Mouse (Mus musculus): ENCODE results near the gene Nfx1. TPM values are rescaled to one million over a fixed set of nuclear protein-coding genes. Genes with fewer than 3 reads are reported as not detected.
A peak's percentile ranks its signal among the peaks of the same experiment; 100 is the strongest.
"Not testable (repeated sequence)": the region's sequence is repeated elsewhere in the genome, so short reads cannot be mapped to it uniquely, and the experiment has no call there.

The Nfx1 gene
- polyA plus RNA-seq (2015; fragmentation: Nextera tagmentation; extraction: Ambion mirVana), result 99.0 and 106 TPM in 2 replicates

DNA sequence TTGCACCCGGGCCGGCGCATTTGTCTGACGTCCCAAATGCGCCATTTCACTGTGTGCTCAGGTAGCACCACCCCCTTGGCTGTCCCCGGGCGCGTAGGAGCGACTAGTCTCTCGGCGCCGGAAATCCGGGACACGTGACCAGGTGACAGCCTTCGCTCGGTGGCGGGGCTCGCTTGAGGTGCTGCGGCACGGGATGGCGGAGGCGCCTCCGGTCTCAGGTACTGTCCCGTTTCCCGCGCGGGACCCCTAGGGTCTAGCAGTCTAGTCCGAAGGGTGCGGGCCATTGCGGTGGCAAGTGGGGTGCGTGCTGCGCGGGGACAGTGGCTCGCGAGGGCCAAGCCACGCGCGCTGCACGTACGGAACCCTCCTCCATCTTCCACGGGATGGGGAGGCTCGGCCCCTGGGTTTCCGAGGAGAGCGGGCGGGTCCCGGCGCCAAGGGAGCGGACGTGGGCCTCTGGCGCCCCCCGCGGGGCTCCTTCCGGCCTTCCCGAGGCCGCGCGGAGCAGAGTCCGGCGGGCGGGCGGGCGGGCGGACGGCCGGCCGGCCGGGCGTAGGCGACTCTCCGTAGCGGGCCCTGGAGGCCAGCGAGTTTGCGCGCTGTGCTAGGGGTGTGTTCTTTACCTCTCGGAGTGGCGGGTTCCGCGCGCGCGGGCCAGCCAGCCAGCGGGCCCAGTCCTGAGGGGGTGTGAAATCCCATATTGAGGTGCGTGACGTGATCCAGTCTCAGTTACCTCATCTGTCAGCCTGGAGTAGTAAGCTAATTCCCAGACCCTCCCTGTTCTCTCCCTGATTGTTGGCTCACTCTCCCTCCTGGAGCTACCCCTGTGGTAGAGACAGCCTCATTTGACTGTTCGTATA is at the start of gene Nfx1:
Nfx1 (plus strand) TSS at position 65 of the 860 bp plus-strand sequence.
- Histone ChIP-seq H3K9ac (peak within 1 kb of the TSS; percentile 88), H3K4me3 (peak within 1 kb of the TSS; percentile 97), H3K9me3 (no peaks in the 10 kb centered on the region), H3K27me3 (no peaks in the 10 kb centered on the region), H3K4me2 (replicated peaks) (peak within 1 kb of the TSS; percentile 76), H3K27ac (peak within 1 kb of the TSS; percentile 93), H3K4me1 (peaks cover 25% of the 10 kb centered on the region), H3K36me3 (peaks cover 23% of the 10 kb centered on the region)
- peak; percentile 95 for ATAC-seq (ENCODE audit: low FRiP score, low read depth)
- under 1% methylated on average over 84 of the region's 85 CpGs for WGBS

DNA sequence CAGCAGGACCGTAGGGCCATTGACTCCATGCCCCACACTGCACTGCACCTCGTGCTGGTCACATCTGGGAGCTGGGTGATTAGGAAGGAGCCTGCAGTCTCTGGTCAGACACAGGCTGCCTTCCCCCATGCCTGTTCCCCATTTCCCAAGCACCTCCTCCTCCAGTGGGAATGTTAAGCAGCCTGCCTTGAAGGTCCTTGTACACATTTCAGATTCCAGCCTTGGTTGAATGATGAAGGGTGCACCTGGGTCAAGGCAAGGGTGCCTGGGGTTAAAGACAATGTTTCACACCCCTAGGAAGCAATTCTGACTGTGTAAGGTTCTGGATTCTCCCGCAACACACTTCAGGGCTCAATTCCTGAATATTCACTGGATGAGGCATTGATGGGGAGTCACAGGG is 49.4 kb upstream of the Nfx1 start:
- H3K27ac ChIP-seq, result no peak overlapping the region
- no peak for ATAC-seq (ENCODE audit: low FRiP score, low read depth)
- H3K27me3 ChIP-seq, result no peaks in the 10 kb centered on the region
- WGBS, result 63% methylated on average over 3 of the region's 3 CpGs
- H3K9ac ChIP-seq, result no peak overlapping the region
- 0 out of 2 replicates have a peak, but pooled peaks cover 3% of the 10 kb centered on the region for H3K4me1 ChIP-seq
- H3K4me2 ChIP-seq (replicated peaks), result no peak overlapping the region
- no peaks in the 10 kb centered on the region for H3K9me3 ChIP-seq
- no peak overlapping the region for H3K4me3 ChIP-seq
- H3K36me3 ChIP-seq, result no peaks in the 10 kb centered on the region

GRCm38 (mm10) chr4:40923087-40923651 is 47.5 kb upstream of the Nfx1 start:
- H3K9me3 ChIP-seq, result no peaks in the 10 kb centered on the region
- no peak overlapping the region for H3K4me2 ChIP-seq (replicated peaks)
- H3K4me1 ChIP-seq, result 0 out of 2 replicates have a peak, but pooled peaks cover 3% of the 10 kb centered on the region
- no peak for ATAC-seq (ENCODE audit: low FRiP score, low read depth)
- no peaks in the 10 kb centered on the region for H3K27me3 ChIP-seq
- 73% methylated on average over 6 of the region's 6 CpGs for WGBS
- H3K4me3 ChIP-seq, result no peak overlapping the region
- H3K27ac ChIP-seq, result no peak overlapping the region
- no peaks in the 10 kb centered on the region for H3K36me3 ChIP-seq
- no peak overlapping the region for H3K9ac ChIP-seq

DNA sequence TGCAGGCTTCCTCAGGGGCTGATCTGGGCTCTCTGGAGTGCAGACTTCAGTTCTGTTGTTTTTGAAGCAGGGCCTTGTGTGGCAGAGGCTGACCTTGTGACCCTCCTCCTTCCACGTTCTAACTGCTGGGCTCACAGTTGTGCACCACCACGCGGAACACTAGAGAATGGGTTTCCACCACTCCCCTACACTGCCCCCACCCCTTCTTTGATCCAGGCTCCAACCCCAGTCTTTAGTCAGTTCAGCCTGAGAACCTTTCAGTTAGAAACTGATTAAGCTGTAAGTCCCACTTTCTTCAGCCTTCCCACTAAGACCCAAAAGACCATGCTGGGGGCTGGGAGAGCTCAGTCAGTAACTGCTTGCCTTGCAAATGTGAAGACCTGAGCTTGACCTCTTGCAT is 45.1 kb upstream of the Nfx1 start:
- no peak for ATAC-seq (ENCODE audit: low FRiP score, low read depth)

GRCm38 (mm10) chr4:40929046-40929445 is 41.7 kb upstream of the Nfx1 start:
- no peak overlapping the region for H3K4me3 ChIP-seq
- H3K9ac ChIP-seq, result no peak overlapping the region
- peaks cover 20% of the 10 kb centered on the region for H3K36me3 ChIP-seq
- H3K4me1 ChIP-seq, result no peaks in the 10 kb centered on the region
- no peaks in the 10 kb centered on the region for H3K27me3 ChIP-seq
- no peak overlapping the region for H3K27ac ChIP-seq
- H3K4me2 ChIP-seq (replicated peaks), result no peak overlapping the region
- WGBS, result 90% methylated on average over 7 of the region's 7 CpGs
- H3K9me3 ChIP-seq, result no peaks in the 10 kb centered on the region
- ATAC-seq (ENCODE audit: low FRiP score, low read depth), result no peak

More for the DNA sequence above, 45.1 kb upstream of the Nfx1 start:
- H3K9ac ChIP-seq, result no peak overlapping the region
- H3K4me3 ChIP-seq, result no peak overlapping the region
- no peaks in the 10 kb centered on the region for H3K27me3 ChIP-seq
- 53% methylated on average over 3 of the region's 3 CpGs for WGBS
- no peaks in the 10 kb centered on the region for H3K4me1 ChIP-seq
- no peaks in the 10 kb centered on the region for H3K9me3 ChIP-seq
- no peaks in the 10 kb centered on the region for H3K36me3 ChIP-seq
- no peak overlapping the region for H3K27ac ChIP-seq
- H3K4me2 ChIP-seq (replicated peaks), result no peak overlapping the region

GRCm38 (mm10) chr4:40933694-40934093 is 37.0 kb upstream of the Nfx1 start:
- no peaks in the 10 kb centered on the region for H3K9me3 ChIP-seq
- H3K27ac ChIP-seq, result no peak overlapping the region
- H3K4me3 ChIP-seq, result no peak overlapping the region
- no peaks in the 10 kb centered on the region for H3K27me3 ChIP-seq
- no peaks in the 10 kb centered on the region for H3K4me1 ChIP-seq
- no peak overlapping the region for H3K9ac ChIP-seq
- H3K4me2 ChIP-seq (replicated peaks), result no peak overlapping the region
- no peak for ATAC-seq (ENCODE audit: low FRiP score, low read depth)
- WGBS, result 93% methylated on average over 5 of the region's 5 CpGs
- peaks cover 62% of the 10 kb centered on the region for H3K36me3 ChIP-seq

DNA sequence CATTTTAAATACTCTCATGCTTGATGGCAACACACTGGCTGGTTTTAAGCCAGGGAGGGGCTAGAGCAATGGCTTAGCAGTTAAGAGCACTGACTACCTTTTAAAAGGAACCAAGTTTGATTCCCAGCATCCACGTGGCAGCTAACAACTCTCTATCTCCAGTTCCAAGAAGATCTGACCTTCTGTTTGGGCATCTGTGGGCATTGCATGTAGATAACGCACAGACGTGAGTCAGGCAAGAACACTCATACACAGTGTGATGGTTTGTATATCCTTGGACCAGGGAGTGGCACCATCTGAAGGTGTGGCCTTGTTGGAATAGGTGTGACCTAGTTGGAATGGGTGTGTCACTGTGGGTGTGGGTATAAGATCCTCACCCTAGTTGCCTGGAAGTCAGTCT is 36.3 kb upstream of the Nfx1 start:
- H3K27ac ChIP-seq; H3K9ac ChIP-seq; H3K4me2 ChIP-seq (replicated peaks); ATAC-seq (ENCODE audit: low FRiP score, low read depth); H3K4me3 ChIP-seq; H3K27me3 ChIP-seq; H3K4me1 ChIP-seq; H3K9me3 ChIP-seq: not testable (repeated sequence)
- H3K36me3 ChIP-seq, result peaks cover 69% of the 10 kb centered on the region
- WGBS, result 89% methylated on average over 3 of the region's 3 CpGs

GRCm38 (mm10) chr4:40936175-40936839 is 34.4 kb upstream of the Nfx1 start:
- Histone ChIP-seq H3K9me3 (0 out of 2 replicates have a peak, but pooled peaks cover 5% of the 10 kb centered on the region), H3K4me3 (no peak overlapping the region), H3K9ac (no peak overlapping the region), H3K27ac (no peak overlapping the region), H3K4me2 (replicated peaks) (no peak overlapping the region), H3K36me3 (peaks cover 88% of the 10 kb centered on the region), H3K27me3 (no peaks in the 10 kb centered on the region), H3K4me1 (no peaks in the 10 kb centered on the region)
- WGBS, result 86% methylated on average over 9 of the region's 9 CpGs
- ATAC-seq (ENCODE audit: low FRiP score, low read depth), result peak; percentile 32; the same call in 1 of the 2 replicates

GRCm38 (mm10) chr4:40938793-40939192 is 31.9 kb upstream of the Nfx1 start:
- no peak overlapping the region for H3K4me2 ChIP-seq (replicated peaks)
- no peaks in the 10 kb centered on the region for H3K4me1 ChIP-seq
- no peak overlapping the region for H3K4me3 ChIP-seq
- no peak overlapping the region for H3K9ac ChIP-seq
- no peak overlapping the region for H3K27ac ChIP-seq
- WGBS, result 90% methylated on average over 5 of the region's 5 CpGs
- H3K9me3 ChIP-seq, result 0 out of 2 replicates have a peak, but pooled peaks cover 5% of the 10 kb centered on the region
- no peaks in the 10 kb centered on the region for H3K27me3 ChIP-seq
- H3K36me3 ChIP-seq, result peaks cover 95% of the 10 kb centered on the region
- ATAC-seq (ENCODE audit: low FRiP score, low read depth), result no peak

DNA sequence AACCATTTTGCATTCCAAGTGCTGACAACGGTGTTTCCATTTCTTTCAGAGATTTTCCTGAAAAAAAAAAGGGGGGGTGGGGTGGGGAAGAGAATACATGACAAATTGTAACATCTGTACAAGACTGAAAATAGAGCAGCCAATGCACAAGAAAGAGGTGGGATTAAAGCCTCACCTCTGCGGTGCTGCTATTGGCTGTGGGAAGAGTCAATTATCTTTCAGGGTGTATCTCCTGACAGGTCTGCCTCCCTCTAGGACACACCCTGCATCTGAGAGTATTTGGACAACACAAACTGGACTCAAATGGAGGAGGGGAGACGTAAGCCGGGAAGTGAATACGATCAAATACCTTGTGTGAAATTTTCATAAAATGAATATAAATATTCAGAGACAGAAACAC is 27.1 kb upstream of the Nfx1 start:
- Histone ChIP-seq H3K9ac (no peak overlapping the region), H3K4me2 (replicated peaks) (no peak overlapping the region), H3K9me3 (0 out of 2 replicates have a peak, but pooled peaks cover 5% of the 10 kb centered on the region), H3K27me3 (no peaks in the 10 kb centered on the region), H3K4me1 (peaks cover 16% of the 10 kb centered on the region), H3K4me3 (no peak overlapping the region), H3K36me3 (peaks cover 74% of the 10 kb centered on the region), H3K27ac (no peak overlapping the region)
- ATAC-seq (ENCODE audit: low FRiP score, low read depth), result no peak
- 96% methylated on average over 5 of the region's 5 CpGs for WGBS

DNA sequence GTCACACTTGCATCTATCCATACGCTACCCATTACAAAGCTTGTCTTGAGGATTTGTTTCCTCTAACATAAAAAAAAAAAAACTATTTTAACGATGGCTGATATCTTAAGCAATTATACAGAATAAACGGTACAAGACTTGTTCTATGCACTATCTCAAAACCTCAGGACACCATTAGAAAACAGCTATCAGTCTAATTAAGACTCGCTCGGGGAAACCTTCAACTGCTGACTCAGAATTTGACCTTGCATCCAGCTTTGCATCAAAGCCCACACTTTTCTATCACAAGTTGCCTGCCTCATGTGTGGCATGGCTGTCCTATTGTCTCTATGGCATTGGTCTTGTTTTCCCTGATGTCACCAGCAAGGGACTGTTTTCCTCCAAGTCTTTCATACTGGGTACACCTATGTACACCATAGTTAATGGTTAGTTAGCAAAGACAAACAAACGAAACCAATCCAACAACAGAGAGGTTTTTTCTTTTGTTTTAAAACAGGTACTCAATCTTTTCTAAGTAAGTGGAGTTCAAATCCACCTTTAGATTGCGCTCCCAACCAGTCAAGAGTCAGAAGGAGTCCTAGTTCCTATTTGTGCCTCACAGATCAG is 24.1 kb upstream of the Nfx1 start:
- Histone ChIP-seq H3K4me1 (peaks cover 26% of the 10 kb centered on the region), H3K27me3 (no peaks in the 10 kb centered on the region), H3K9ac (peak overlapping the region; percentile 95), H3K36me3 (peaks cover 54% of the 10 kb centered on the region), H3K27ac (no peak overlapping the region), H3K4me3 (peak overlapping the region; percentile 86), H3K4me2 (replicated peaks) (peak overlapping the region; percentile 77), H3K9me3 (no peaks in the 10 kb centered on the region)
- 90% methylated on average over 7 of the region's 7 CpGs for WGBS
- no peak for ATAC-seq (ENCODE audit: low FRiP score, low read depth)

Data from limb, embryonic 13.5 days (tissue).